ENCODE assay signal across 11 mouse cellular contexts in the genomic region with DNA sequence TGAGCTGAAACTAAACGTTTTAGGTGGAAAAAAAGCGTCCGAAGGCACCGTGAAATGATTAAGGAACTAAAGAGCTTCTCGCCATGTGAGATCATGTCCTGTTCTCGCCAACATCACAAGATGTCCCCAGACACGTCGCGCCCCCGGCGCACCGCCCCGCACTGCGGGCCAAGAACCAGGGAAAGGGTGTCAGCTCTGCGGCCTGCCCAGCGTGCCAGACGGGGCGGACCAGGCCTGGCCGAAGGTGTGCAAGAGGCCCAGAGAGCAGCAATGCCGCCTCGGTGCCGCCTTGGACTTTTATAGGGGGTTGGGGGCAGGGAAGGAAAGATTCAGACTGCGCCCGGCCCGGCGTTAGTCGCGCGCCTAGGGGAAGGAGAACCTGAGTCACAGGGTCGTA. TPM values are rescaled to one million over a fixed set of nuclear protein-coding genes. Genes with fewer than 3 reads are reported as not detected.
A peak's percentile ranks its signal among the peaks of the same experiment; 100 is the strongest.
DNase-seq lines count a peak whose midpoint lies in the region; ATAC-seq and TF ChIP-seq lines count a peak whose summit lies in the region.
"Had no signal": no experiment of that assay in that cellular context is flagged by ENCODE, and none has a peak within 500 bp of the region (broad histone marks: within the 10 kb centered on the region; RNA-seq: fewer than 3 reads in every experiment).

No protein-coding gene starts in this region.

- H3K9ac ChIP-seq in intestine, embryonic 14.5 days (ENCODE audit: low read length), result no peak overlapping the region
- no peak overlapping the region for H3K9ac ChIP-seq in intestine, embryonic 16.5 days (ENCODE audit: low read depth, low read length)
- no peak overlapping the region for H3K9ac ChIP-seq in ES-E14 (ENCODE audit: insufficient read depth, low read depth, low read length, poor library complexity, severe bottlenecking)
- no peak overlapping the region for H3K9ac ChIP-seq in midbrain, embryonic 15.5 days
- H3K9ac ChIP-seq: lung, embryonic 14.5 days had no signal

- no peak for ATAC-seq in intestine, embryonic 14.5 days (replicated peaks; ENCODE audit: low FRiP score, low TSS enrichment, low read depth)
- ATAC-seq in intestine, embryonic 16.5 days, result no peak
- no peak for ATAC-seq in midbrain, embryonic 15.5 days (replicated peaks)
- ATAC-seq: activated CD4-positive, CD25-positive, alpha-beta regulatory T cell, adult 4 months; hindbrain, embryonic 16.5 days had no signal

- no peak overlapping the region for H3K4me3 ChIP-seq in intestine, embryonic 14.5 days (ENCODE audit: low read depth, low read length)
- no peak overlapping the region for H3K4me3 ChIP-seq in intestine, embryonic 16.5 days (ENCODE audit: low read length)
- peak overlapping the region in 1 of 2 experiments; percentile 57; a peak in 1 of 4 replicates for H3K4me3 ChIP-seq in ES-E14 (ENCODE audit: insufficient read depth in 1 of 2, low read depth in 1 of 2, low read length in 2 of 2, poor library complexity in 1 of 2, severe bottlenecking in 1 of 2)
- H3K4me3 ChIP-seq in midbrain, embryonic 15.5 days, result 0 out of 2 replicates have a peak overlapping the region, but pooled peaks have one; percentile 10
- no peak overlapping the region for H3K4me3 ChIP-seq in lung, adult 2 months (replicated peaks; ENCODE audit: extremely low read depth, low read depth, low read length)

- in situ Hi-C loops in ES-E14 (cut with MboI; ENCODE audit: low sequenced_read_pairs in 2 of 2, unreplicated experiment in 2 of 2), result no loop called here

- peak; percentile 63 for DNase-seq in intestine, embryonic 14.5 days (ENCODE audit: low spot score)
- peak; percentile 4 for DNase-seq in ES-E14 (ENCODE audit: low read depth, low spot score)
- DNase-seq in embryo, embryonic 11 days, result peak; percentile 47
- DNase-seq in left cerebral cortex, adult 8-10 months (ENCODE audit: low spot score in 2 of 2), result no peak
- no peak for DNase-seq in ovary, postnatal 36 days (ENCODE audit: low spot score)
- no peak for DNase-seq in lung, adult 2 months
- DNase-seq: lung, embryonic 14.5 days had no signal

- H3K27me3 ChIP-seq in intestine, embryonic 14.5 days (replicated peaks; ENCODE audit: control insufficient read depth, insufficient read depth, low read length), result peaks cover 100% of the 10 kb centered on the region
- peaks cover 78% of the 10 kb centered on the region for H3K27me3 ChIP-seq in intestine, embryonic 16.5 days (replicated peaks; ENCODE audit: control insufficient read depth, insufficient read depth, low read length)
- H3K27me3 ChIP-seq in midbrain, embryonic 15.5 days (replicated peaks), result peaks cover 80% of the 10 kb centered on the region

- H3K4me1 ChIP-seq in intestine, embryonic 14.5 days (replicated peaks; ENCODE audit: control insufficient read depth, insufficient read depth, low read length), result 0 out of 2 replicates have a peak, but pooled peaks cover 6% of the 10 kb centered on the region
- no peaks in the 10 kb centered on the region for H3K4me1 ChIP-seq in intestine, embryonic 16.5 days (ENCODE audit: control insufficient read depth, insufficient read depth, low read length)
- peaks cover 0 to 2% of the 10 kb centered on the region in 2 experiments; a peak in 1 of 4 replicates for H3K4me1 ChIP-seq in ES-E14 (ENCODE audit: control insufficient read depth in 2 of 2, insufficient read depth in 2 of 2, low read length in 2 of 2, poor library complexity in 1 of 2)
- peaks cover 7% of the 10 kb centered on the region; the same call in 1 of the 2 replicates for H3K4me1 ChIP-seq in midbrain, embryonic 15.5 days
- H3K4me1 ChIP-seq in lung, adult 2 months (ENCODE audit: control insufficient read depth, insufficient read depth, low read length), result no peaks in the 10 kb centered on the region; the same call in 1 of the 2 replicates

- no peak overlapping the region for H3K4me2 ChIP-seq in intestine, embryonic 14.5 days (ENCODE audit: low read length)
- H3K4me2 ChIP-seq in intestine, embryonic 16.5 days (ENCODE audit: low read depth, low read length), result no peak overlapping the region
- 0 out of 2 replicates have a peak overlapping the region, but pooled peaks have one; percentile 17 for H3K4me2 ChIP-seq in midbrain, embryonic 15.5 days
- H3K4me2 ChIP-seq: lung, embryonic 14.5 days had no signal

- no peak for TF ChIP-seq POLR2A in lung, adult 2 months (IDR thresholded peaks at IDR 0.05; ENCODE audit: borderline replicate concordance, extremely low read depth, low read depth, low read length)

- H3K27ac ChIP-seq in intestine, embryonic 14.5 days (ENCODE audit: low read depth), result no peak overlapping the region
- H3K27ac ChIP-seq in intestine, embryonic 16.5 days (ENCODE audit: low read length), result no peak overlapping the region
- no peak overlapping the region for H3K27ac ChIP-seq in ES-E14 (ENCODE audit: insufficient read depth, low read depth, low read length, poor library complexity, severe bottlenecking)
- 0 out of 2 replicates have a peak overlapping the region, but pooled peaks have one; percentile 34 for H3K27ac ChIP-seq in midbrain, embryonic 15.5 days

- WGBS in intestine, embryonic 14.5 days, result under 1% methylated on average over 30 of the region's 30 CpGs
- 1% methylated on average over 30 of the region's 30 CpGs for WGBS in intestine, embryonic 16.5 days
- WGBS in midbrain, embryonic 15.5 days, result 1% methylated on average over 30 of the region's 30 CpGs
- WGBS in lung, adult 2 months, result 4% methylated on average over 30 of the region's 30 CpGs

- H3K36me3 ChIP-seq in intestine, embryonic 14.5 days (ENCODE audit: control insufficient read depth, insufficient read depth, low read length), result no peaks in the 10 kb centered on the region
- no peaks in the 10 kb centered on the region for H3K36me3 ChIP-seq in intestine, embryonic 16.5 days (ENCODE audit: control insufficient read depth, insufficient read depth, low read length)
- no peaks in the 10 kb centered on the region for H3K36me3 ChIP-seq in ES-E14 (ENCODE audit: control insufficient read depth, insufficient read depth, low read length, poor library complexity, severe bottlenecking)
- H3K36me3 ChIP-seq in midbrain, embryonic 15.5 days (replicated peaks), result no peaks in the 10 kb centered on the region

- TF ChIP-seq CTCF in lung, adult 2 months (IDR thresholded peaks at IDR 0.05; ENCODE audit: insufficient read depth, low read length), result no peak

- no peaks in the 10 kb centered on the region for H3K9me3 ChIP-seq in intestine, embryonic 14.5 days (ENCODE audit: control insufficient read depth, low read length)
- no peaks in the 10 kb centered on the region for H3K9me3 ChIP-seq in intestine, embryonic 16.5 days (ENCODE audit: control insufficient read depth, low read length)
- H3K9me3 ChIP-seq in ES-E14 (ENCODE audit: control insufficient read depth, insufficient read depth, low read depth, low read length), result no peaks in the 10 kb centered on the region
- no peaks in the 10 kb centered on the region for H3K9me3 ChIP-seq in midbrain, embryonic 15.5 days

TF ChIP-seq in ES-E14, 5 proteins besides CTCF, POLR2A, EP300 and RAD21:
- TF ChIP-seq ZC3H11A (IDR thresholded peaks at IDR 0.05; ENCODE audit: borderline replicate concordance, low read depth, low read length), result no peak
- no peak for TF ChIP-seq MAFK (IDR thresholded peaks at IDR 0.05; ENCODE audit: insufficient read depth, low read depth, low read length)
- no peak for TF ChIP-seq CHD2 (IDR thresholded peaks at IDR 0.05; ENCODE audit: low read depth, low read length)
- TF ChIP-seq HCFC1 (IDR thresholded peaks at IDR 0.05; ENCODE audit: borderline replicate concordance, insufficient read depth, low read length), result no peak
- no peak for TF ChIP-seq ZNF384 (IDR thresholded peaks at IDR 0.05; ENCODE audit: low read depth, low read length)

RNA-seq across cellular contexts. Expression of gene Pax5, which starts 0.4 kb away (rescaled TPM):
- not detected in 2 replicates for polyA plus RNA-seq in intestine, embryonic 14.5 days (2014; fragmentation: Nextera tagmentation; extraction: Ambion mirVana)
- 0.02 TPM in 1 of 2 replicates, not detected in the other for polyA plus RNA-seq in intestine, embryonic 16.5 days (2015; fragmentation: Nextera tagmentation; extraction: Ambion mirVana)
- total RNA-seq in ES-E14 (2012; rRNA removed), result 0.13 and 0.21 TPM in 2 replicates
- polyA plus RNA-seq in midbrain, embryonic 15.5 days (2015; fragmentation: Nextera tagmentation; extraction: Ambion mirVana), result 7.8 and 9.1 TPM in 2 replicates
- total RNA-seq in left cerebral cortex, adult 8-10 months (2022), result 1 to 10 TPM in 1 of 4 experiments, under 1 TPM in 1, not detected in 2; 0.07 to 3.7 TPM
- 6.1 and 6.7 TPM in 2 replicates for polyA plus RNA-seq in lung, adult 2 months (2012; rRNA removed)
- polyA plus RNA-seq: lung, embryonic 14.5 days had no signal

RNA-seq across cellular contexts. Expression of gene Zcchc7, which starts 45.0 kb away (rescaled TPM):
- polyA plus RNA-seq in intestine, embryonic 14.5 days (2014; fragmentation: Nextera tagmentation; extraction: Ambion mirVana), result 44.7 and 45.6 TPM in 2 replicates
- polyA plus RNA-seq in intestine, embryonic 16.5 days (2015; fragmentation: Nextera tagmentation; extraction: Ambion mirVana), result 29.3 and 33.9 TPM in 2 replicates
- 24.5 and 25.1 TPM in 2 replicates for total RNA-seq in ES-E14 (2012; rRNA removed)
- polyA plus RNA-seq in midbrain, embryonic 15.5 days (2015; fragmentation: Nextera tagmentation; extraction: Ambion mirVana), result 35.3 and 37.1 TPM in 2 replicates
- 10 to 100 TPM; 46.5 to 57.4 (median 51.1) TPM for total RNA-seq in left cerebral cortex, adult 8-10 months (2022)
- polyA plus RNA-seq in lung, adult 2 months (2012; rRNA removed), result 8.5 and 15.9 TPM in 2 replicates

Comparison
In these comparisons a context has a peak if more than half of its experiments do, and no peak if none do; other contexts are left out.
1. DNase-seq: peak in intestine, embryonic 14.5 days (single experiment), ES-E14 (single experiment) and embryo, embryonic 11 days (single experiment); none in left cerebral cortex, adult 8-10 months (0 of 2), ovary, postnatal 36 days (single experiment) and lung, adult 2 months (single experiment).